Mouse (Mus musculus): Measurements from ENCODE around the gene Gm11214.

Gene Gm11214

GRCm38 (mm10) chr4:63659775-63660174 lies 3.4 kb downstream of the Gm11214 start:
- peak; percentile 23 for DNase-seq

- no peak for DNase-seq
Observed at GRCm38 (mm10) chr4:63659086-63659485, 4.1 kb downstream of the Gm11214 start.

GRCm38 (mm10) chr4:63654381-63654780 lies 8.8 kb downstream of the Gm11214 start:
- no peak for DNase-seq

DNA sequence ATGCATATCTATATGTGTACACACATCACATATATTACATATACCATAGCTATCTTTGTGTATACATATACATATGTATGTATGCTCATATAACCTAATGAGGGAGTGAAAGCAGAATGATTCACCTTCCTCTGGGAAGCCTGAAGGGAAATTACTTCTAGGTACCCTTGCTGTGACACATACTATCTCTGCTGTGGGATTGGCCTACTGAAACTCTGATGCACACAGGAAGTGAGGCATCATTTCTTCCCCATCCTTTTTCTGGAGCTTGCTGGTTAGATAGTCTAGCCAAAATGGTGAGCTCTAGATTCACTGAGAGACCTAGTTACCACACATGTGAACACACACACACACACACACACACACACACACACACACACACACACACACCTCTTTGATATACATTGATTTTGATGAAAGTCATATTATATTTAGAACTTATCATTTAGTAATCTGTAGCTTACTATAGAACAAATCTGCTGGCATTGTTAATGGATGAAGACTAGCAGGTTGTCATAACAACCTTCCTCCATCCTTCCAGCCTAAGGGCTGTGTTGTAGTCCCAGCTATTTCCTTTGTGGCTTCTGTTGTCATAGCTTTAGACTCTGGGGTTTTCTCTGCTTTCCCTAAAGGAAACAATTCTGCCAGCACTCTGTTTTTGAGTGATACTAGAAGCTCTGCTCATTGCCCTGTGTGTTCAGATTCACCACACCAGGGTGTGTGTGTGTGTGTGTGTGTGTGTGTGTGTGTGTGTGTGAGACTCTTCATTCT lies 19.0 kb downstream of the Gm11214 start:
- peak; percentile 19 for DNase-seq

- peak; percentile 23 for DNase-seq
Observed at GRCm38 (mm10) chr4:63639842-63640241, 23.3 kb downstream of the Gm11214 start.

DNA sequence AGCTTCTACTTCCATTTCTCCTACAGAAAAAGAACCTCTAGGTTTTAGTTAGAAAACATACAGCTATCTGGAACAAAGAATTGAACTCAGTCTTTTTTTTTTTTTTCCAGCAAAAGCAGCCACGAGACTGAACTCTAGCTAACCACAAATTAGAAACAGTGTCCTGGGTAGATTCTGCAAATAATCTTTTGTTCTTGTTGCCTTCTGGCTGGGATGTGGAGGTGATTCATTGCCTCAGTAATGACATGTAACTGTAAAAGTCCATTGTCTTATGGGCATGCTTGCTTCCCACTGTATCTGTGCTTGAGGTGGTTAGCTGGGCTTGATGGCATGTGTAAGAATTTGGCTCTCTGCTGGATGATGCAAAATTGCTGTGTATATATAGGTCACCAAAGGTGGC lies 24.6 kb downstream of the Gm11214 start:
- DNase-seq, result no peak

- peak; percentile 51 for DNase-seq
Observed at GRCm38 (mm10) chr4:63633181-63633580, 30.0 kb downstream of the Gm11214 start.

GRCm38 (mm10) chr4:63627111-63627510 lies 36.1 kb downstream of the Gm11214 start:
- DNase-seq, result peak; percentile 5

DNA sequence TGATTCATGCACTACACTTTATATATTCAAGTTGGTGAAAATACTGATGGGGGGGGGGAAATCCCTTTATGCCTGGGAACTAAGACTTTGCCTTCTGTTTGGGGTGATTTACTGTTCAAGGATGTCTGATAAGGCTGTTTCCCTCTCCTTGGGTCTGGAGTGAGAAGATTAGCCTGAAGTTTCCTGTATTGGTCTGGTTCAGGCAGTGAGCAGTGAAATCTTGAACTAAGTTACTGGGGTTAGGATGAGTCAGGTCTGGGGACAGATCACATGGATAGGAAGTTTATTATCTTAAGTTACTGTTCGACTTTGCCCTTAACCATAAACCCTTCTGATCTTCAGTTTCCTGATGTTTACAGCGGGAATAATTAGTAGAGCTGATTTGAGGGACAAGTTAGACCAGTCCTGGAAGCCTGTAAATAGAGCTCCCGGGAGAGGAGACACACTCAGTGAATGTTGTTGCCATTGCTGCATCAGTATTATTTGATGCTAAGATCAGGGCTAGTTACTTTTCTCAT lies 37.6 kb downstream of the Gm11214 start:
- DNase-seq, result no peak

DNA sequence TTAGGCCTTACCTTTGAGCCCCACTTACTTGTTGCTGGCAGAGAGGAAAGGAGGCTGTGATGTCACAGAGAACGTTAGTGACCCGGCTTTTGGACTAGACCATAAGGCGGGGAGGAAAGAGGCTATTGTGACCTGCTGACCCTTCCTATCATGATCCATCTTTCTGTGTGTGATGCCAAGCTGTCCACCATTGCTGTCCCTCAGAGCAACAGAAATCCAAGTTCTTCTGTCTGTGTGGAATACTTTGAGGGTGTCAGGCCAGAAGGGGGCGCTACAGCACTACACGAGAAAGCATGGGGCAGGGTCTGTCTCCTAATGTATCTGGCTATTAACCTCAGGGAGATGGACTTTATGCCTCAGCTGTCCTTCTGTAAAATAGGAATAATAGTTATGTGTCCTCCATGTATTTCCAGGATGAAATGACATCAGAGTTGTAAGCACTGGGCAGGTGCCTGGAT lies 40.8 kb downstream of the Gm11214 start, which contains the start of gene Tex48:
Tex48 (minus strand) TSS at position 51 of the 458 bp plus-strand sequence.
- DNase-seq, result peak; percentile 70

- DNase-seq, result peak; percentile 46
Observed at GRCm38 (mm10) chr4:63621861-63622260, 41.3 kb downstream of the Gm11214 start.
